Mouse (Mus musculus) midbrain, embryonic 12.5 days (tissue): Measurements from ENCODE around the gene Orc2. TPM values are rescaled to one million over a fixed set of nuclear protein-coding genes. Genes with fewer than 3 reads are reported as not detected.
A peak's percentile ranks its signal among the peaks of the same experiment; 100 is the strongest.

Experiments used
- ATAC-seq: fragments of 200-750 bp; cut with Nextera tagmentation; 2 replicates; pipeline ENCODE4 v1.8.0; 2017; ENCODE audit warnings: low read depth, moderate TSS enrichment, moderate library complexity; ENCODE audit not compliant: low FRiP score
- H3K27ac ChIP-seq: fragments of 300-500 bp; sonication (generic); replicated peaks from 2 replicates; pipeline ENCODE4 v1.5.1; 2016; ENCODE audit warnings: mild to moderate bottlenecking
- H3K27me3 ChIP-seq: fragments of 300-500 bp; sonication (generic); 2 replicates; pipeline ENCODE4 v1.6.1; 2016; ENCODE audit warnings: mild to moderate bottlenecking
- H3K36me3 ChIP-seq: fragments of 300-500 bp; sonication (generic); 2 replicates; pipeline ENCODE4 v1.6.1; 2016
- H3K4me1 ChIP-seq: fragments of 300-500 bp; sonication (generic); 2 replicates; pipeline ENCODE4 v1.6.1; 2016
- H3K4me2 ChIP-seq: fragments of 300-500 bp; sonication (generic); replicated peaks from 2 replicates; pipeline ENCODE4 v1.6.1; 2016; ENCODE audit warnings: mild to moderate bottlenecking, moderate library complexity
- H3K4me3 ChIP-seq: fragments of 300-500 bp; sonication (generic); 2 replicates; pipeline ENCODE4 v1.5.1; 2016; ENCODE audit warnings: mild to moderate bottlenecking
- H3K9ac ChIP-seq: fragments of 300-500 bp; sonication (generic); replicated peaks from 2 replicates; pipeline ENCODE4 v1.6.1; 2016; ENCODE audit warnings: mild to moderate bottlenecking, moderate library complexity
- H3K9me3 ChIP-seq: fragments of 300-500 bp; sonication (generic); 2 replicates; pipeline ENCODE4 v1.6.1; 2016; ENCODE audit warnings: mild to moderate bottlenecking
- WGBS: fragments of 180-500 bp; shearing (Covaris S2); methylation state at CpG from one replicate; pipeline ENCODE4 v1.1.7; 2016; 5-methylcytosine and 5-hydroxymethylcytosine counted together
- polyA plus RNA-seq: library from polyadenylated mRNA; unstranded; fragments of >200 nt; fragmentation: Nextera tagmentation; extraction: Ambion mirVana; gene quantifications from 2 replicates; pipeline ENCODE4 v1.2.1, GENCODE M21; 2016

Orc2 gene
- 33.3 and 35.4 TPM in 2 replicates for polyA plus RNA-seq

DNA sequence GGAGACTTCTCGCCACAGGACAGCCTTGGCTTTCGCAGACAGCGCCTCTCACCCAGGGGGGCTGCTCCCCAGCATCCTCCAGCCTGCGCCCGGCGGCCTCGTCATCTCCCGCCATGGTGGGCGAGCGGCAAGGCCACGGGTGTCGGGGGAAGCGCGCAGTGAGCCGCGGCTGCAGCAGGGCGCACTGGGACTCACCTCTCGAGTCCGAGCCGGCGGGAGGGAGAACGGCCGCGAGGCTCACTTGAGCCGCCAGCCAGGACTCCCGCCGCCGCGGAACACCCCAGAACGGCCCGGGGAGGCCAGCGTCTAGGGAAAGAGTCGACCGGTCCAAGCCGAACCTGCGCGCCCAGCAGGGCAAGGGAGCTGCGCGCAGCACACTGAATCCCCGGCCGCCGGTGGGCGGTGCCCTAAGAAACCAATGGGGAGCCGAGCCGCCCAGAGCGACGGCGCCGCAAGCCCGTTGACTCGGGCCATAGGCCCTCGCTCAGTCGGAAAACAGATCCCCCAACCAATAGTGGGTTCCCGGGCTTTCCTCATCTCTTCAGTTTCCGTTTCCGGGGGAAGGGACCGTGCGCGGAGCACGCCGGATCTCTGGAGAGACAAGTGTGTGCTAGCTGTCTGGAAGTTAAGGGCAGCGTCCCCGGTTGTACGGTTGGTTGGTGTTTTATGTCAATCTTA lies at the start of gene Orc2:
TSS of gene Orc2 (minus strand) at position 533 of the 678 bp plus-strand sequence.
- H3K36me3 ChIP-seq, result peaks cover 20% of the 10 kb centered on the region
- peaks cover 30% of the 10 kb centered on the region for H3K9me3 ChIP-seq
- peak; percentile 100 for ATAC-seq
- peak within 1 kb of the TSS; percentile 88 for H3K27ac ChIP-seq
- H3K9ac ChIP-seq, result peak within 1 kb of the TSS; percentile 95
- H3K4me3 ChIP-seq, result peak within 1 kb of the TSS; percentile 98
- H3K27me3 ChIP-seq, result no peaks in the 10 kb centered on the region
- peak within 1 kb of the TSS; percentile 72 for H3K4me2 ChIP-seq
- WGBS, result under 1% methylated on average over 64 of the region's 64 CpGs
- H3K4me1 ChIP-seq, result peaks cover 19% of the 10 kb centered on the region

DNA sequence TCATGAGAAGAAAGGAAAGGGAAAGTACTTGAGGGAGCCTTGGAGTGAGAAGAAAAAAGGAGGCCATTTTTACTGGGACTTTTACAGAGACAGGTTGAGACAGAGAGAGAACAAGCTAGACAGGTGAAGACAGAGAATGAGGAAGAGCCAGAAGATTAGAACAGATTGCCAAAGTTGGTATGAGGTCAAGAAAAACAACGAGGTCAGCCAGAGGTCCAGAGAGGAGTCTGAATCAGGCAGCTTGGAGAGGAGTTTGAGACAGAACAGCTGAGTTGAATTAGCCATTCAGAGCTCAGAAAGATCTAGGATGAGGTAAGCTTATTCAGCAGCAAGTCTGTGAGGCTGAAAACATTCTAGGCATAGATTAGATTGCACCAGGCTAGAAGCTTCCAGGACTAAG lies 36.5 kb upstream of the Orc2 start:
- H3K4me2 ChIP-seq, result no peak overlapping the region
- H3K27ac ChIP-seq, result no peak overlapping the region
- WGBS, result 85% methylated on average over 1 of the region's 1 CpGs
- no peak overlapping the region for H3K9ac ChIP-seq
- H3K36me3 ChIP-seq, result peaks cover 61% of the 10 kb centered on the region
- no peak overlapping the region for H3K4me3 ChIP-seq
- H3K27me3 ChIP-seq, result no peaks in the 10 kb centered on the region
- no peak for ATAC-seq
- H3K4me1 ChIP-seq, result no peaks in the 10 kb centered on the region
- no peaks in the 10 kb centered on the region for H3K9me3 ChIP-seq

DNA sequence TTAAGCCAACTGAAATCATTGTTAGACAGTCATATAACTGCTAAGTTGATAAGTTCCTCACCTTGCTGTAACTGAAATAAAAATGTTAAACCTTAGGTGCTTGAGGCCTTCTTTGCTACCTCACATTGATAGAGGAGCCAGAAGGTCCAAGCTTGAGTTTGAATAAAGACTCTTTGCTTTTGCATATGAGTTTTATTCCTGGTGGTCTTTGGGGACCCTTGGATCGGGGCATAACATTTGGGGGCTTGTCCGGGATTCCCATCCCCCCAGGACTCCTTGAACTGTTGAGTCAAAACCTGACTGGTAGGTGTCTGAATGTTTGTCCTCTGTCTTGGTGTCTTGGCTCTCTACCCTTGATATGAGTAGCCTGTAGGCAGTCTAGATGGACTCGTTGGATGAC lies 2.3 kb upstream of the Orc2 start:
- ATAC-seq, result no peak
- 98% methylated on average over 3 of the region's 3 CpGs for WGBS
- Histone ChIP-seq H3K27ac (no peak overlapping the region), H3K4me1 (peaks cover 19% of the 10 kb centered on the region), H3K4me3 (no peak overlapping the region), H3K9ac (no peak overlapping the region), H3K4me2 (no peak overlapping the region), H3K9me3 (peaks cover 30% of the 10 kb centered on the region), H3K36me3 (peaks cover 6% of the 10 kb centered on the region; the same call in 1 of the 2 replicates), H3K27me3 (no peaks in the 10 kb centered on the region)

GRCm38 (mm10) chr1:58503793-58504370 lies 1.0 kb downstream of the Orc2 start:
- Histone ChIP-seq H3K27me3 (no peaks in the 10 kb centered on the region), H3K36me3 (peaks cover 29% of the 10 kb centered on the region), H3K4me2 (peak overlapping the region; percentile 72), H3K4me3 (peak overlapping the region; percentile 98), H3K4me1 (peaks cover 19% of the 10 kb centered on the region), H3K9ac (peak overlapping the region; percentile 95), H3K9me3 (peaks cover 27% of the 10 kb centered on the region), H3K27ac (peak overlapping the region; percentile 88; the same call in 1 of the 2 replicates)
- no peak for ATAC-seq
- 33% methylated on average over 9 of the region's 9 CpGs for WGBS

DNA sequence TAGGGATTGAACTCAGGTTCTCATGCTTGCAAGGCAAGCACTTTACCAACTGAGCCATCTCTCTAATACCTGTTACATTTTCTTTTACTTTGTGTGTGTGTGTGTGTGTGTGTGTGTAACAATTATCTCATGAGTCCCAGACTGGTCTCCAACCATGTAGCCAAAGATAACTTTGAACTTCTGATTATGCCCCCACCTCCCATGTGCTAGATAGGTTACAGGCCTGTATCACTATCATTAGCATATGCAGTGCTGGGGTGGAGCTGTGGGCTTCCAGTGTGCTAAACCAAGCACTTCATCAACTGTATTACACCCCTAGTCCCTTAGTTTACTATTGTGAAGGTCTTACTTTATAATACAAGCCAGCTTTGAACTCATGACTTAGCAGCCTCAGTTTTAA lies 1.8 kb downstream of the Orc2 start:
- Histone ChIP-seq H3K27ac (no peak overlapping the region), H3K27me3 (no peaks in the 10 kb centered on the region), H3K4me1 (peaks cover 19% of the 10 kb centered on the region), H3K4me3 (peak overlapping the region; percentile 98; the same call in 1 of the 2 replicates), H3K4me2 (peak overlapping the region; percentile 72; the same call in 1 of the 2 replicates), H3K9me3 (peaks cover 19% of the 10 kb centered on the region), H3K36me3 (peaks cover 35% of the 10 kb centered on the region), H3K9ac (no peak overlapping the region)
- no peak for ATAC-seq

GRCm38 (mm10) chr1:58498758-58499157 lies 6.2 kb downstream of the Orc2 start:
- WGBS, result 100% methylated on average over 1 of the region's 1 CpGs
- Histone ChIP-seq H3K4me1 (peaks cover 11% of the 10 kb centered on the region), H3K9me3 (no peaks in the 10 kb centered on the region), H3K4me2 (no peak overlapping the region), H3K4me3 (no peak overlapping the region), H3K9ac (no peak overlapping the region), H3K36me3 (peaks cover 64% of the 10 kb centered on the region), H3K27me3 (no peaks in the 10 kb centered on the region), H3K27ac (no peak overlapping the region)
- ATAC-seq, result no peak

DNA sequence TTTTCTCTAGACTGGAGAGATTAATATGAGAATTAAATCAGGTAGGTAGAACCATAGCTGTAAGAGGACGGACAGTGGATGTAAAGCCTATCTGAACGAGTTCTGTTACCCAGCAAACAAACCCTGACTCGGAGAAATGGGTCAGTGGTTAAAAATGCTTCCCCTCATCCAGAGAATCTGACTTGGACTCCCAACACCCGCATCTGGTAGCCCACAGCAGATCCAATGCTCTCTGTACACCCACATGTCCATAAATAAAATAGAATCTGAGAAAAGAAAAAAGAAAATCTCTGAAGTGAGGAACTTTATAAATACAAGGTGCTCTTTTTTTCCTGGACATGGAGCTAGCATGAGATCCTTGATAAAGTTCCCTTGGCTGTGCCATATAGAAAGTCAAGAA lies 7.2 kb downstream of the Orc2 start:
- H3K9me3 ChIP-seq, result no peaks in the 10 kb centered on the region
- no peaks in the 10 kb centered on the region for H3K27me3 ChIP-seq
- ATAC-seq, result no peak
- H3K9ac ChIP-seq, result no peak overlapping the region
- peaks cover under 1% of the 10 kb centered on the region; the same call in 1 of the 2 replicates for H3K4me1 ChIP-seq
- 95% methylated on average over 4 of the region's 4 CpGs for WGBS
- H3K27ac ChIP-seq, result no peak overlapping the region
- H3K4me2 ChIP-seq, result no peak overlapping the region
- H3K36me3 ChIP-seq, result peaks cover 71% of the 10 kb centered on the region
- H3K4me3 ChIP-seq, result no peak overlapping the region

DNA sequence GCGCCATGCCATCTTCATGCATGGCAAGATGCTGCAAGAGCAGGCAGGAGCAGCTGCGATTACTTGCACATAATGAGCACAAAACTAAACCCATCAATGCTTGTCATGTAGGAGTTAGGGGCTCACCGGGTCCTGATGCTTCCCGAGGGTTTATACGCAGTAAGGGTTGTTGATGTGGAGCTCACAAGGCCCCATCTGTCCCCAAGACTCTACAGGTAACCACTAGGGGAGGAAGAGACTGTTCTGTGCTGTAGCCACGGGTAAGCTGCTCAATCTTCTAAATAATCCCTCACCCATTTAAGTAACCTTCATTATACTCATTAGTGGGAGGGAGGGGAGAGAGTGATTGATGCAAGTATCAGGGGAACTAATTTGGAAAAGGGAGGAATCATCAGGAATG lies 9.3 kb downstream of the Orc2 start:
- no peaks in the 10 kb centered on the region for H3K4me1 ChIP-seq
- peaks cover 87% of the 10 kb centered on the region for H3K36me3 ChIP-seq
- H3K27ac ChIP-seq, result no peak overlapping the region
- H3K4me3 ChIP-seq, result no peak overlapping the region
- H3K27me3 ChIP-seq, result no peaks in the 10 kb centered on the region
- ATAC-seq, result no peak
- H3K9ac ChIP-seq, result no peak overlapping the region
- H3K9me3 ChIP-seq, result no peaks in the 10 kb centered on the region
- WGBS, result 94% methylated on average over 6 of the region's 6 CpGs
- H3K4me2 ChIP-seq, result no peak overlapping the region

- H3K36me3 ChIP-seq, result peaks cover 78% of the 10 kb centered on the region
- H3K4me3 ChIP-seq, result no peak overlapping the region
- H3K9ac ChIP-seq, result no peak overlapping the region
- H3K9me3 ChIP-seq, result no peaks in the 10 kb centered on the region
- no peaks in the 10 kb centered on the region for H3K4me1 ChIP-seq
- ATAC-seq, result no peak
- H3K27me3 ChIP-seq, result no peaks in the 10 kb centered on the region
- no peak overlapping the region for H3K4me2 ChIP-seq
- H3K27ac ChIP-seq, result no peak overlapping the region
- 93% methylated on average over 4 of the region's 4 CpGs for WGBS
Measured at GRCm38 (mm10) chr1:58482647-58483046, 22.3 kb downstream of the Orc2 start.

DNA sequence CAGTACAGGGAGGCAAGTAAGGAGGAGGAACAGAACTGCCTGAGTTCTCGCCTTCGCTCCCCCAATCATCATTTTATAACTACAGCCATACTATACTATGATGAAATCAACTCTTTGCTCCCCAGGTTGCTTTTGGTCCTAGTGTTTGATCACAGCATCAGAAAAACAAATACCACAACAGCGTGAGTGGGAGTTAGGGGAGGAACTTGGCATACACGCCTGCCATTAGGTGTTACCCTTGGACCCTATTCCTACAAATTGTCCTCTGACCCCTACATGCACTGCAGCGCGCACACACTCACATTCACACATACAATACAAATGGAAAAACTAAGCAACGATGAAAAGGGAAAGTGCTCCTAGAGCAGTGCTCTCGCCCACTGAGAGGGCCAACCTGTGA lies 29.2 kb downstream of the Orc2 start:
- Histone ChIP-seq H3K4me3 (no peak overlapping the region), H3K4me1 (no peaks in the 10 kb centered on the region), H3K36me3 (peaks cover 79% of the 10 kb centered on the region), H3K4me2 (no peak overlapping the region), H3K27me3 (no peaks in the 10 kb centered on the region), H3K27ac (no peak overlapping the region), H3K9me3 (no peaks in the 10 kb centered on the region), H3K9ac (no peak overlapping the region)
- 96% methylated on average over 8 of the region's 8 CpGs for WGBS
- ATAC-seq, result no peak

DNA sequence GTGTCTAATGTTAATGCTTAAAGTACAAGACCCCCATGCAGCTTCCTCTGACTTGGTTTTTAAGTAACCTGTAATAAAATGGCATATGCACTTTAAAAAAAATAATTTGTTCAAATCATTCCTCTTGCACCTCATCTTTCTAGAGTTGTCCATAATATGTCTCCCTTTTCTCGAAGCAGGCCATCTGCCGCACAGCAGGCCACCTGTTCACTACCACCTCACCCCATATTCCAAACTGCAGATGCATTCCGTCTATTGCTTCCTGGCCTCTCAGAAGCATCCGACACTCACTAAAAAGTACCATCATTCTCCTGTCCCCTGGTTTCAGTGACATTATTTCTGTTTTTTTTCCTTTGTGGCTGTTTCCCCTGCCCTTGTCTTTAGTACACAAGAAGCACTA lies 39.3 kb downstream of the Orc2 start:
- 89% methylated on average over 4 of the region's 4 CpGs for WGBS
- H3K4me2 ChIP-seq, result no peak overlapping the region
- H3K4me3 ChIP-seq, result no peak overlapping the region
- H3K27me3 ChIP-seq, result no peaks in the 10 kb centered on the region
- H3K36me3 ChIP-seq, result peaks cover 79% of the 10 kb centered on the region
- ATAC-seq, result no peak
- no peak overlapping the region for H3K9ac ChIP-seq
- no peaks in the 10 kb centered on the region for H3K9me3 ChIP-seq
- no peak overlapping the region for H3K27ac ChIP-seq
- no peaks in the 10 kb centered on the region for H3K4me1 ChIP-seq

GRCm38 (mm10) chr1:58465042-58465441 lies 39.9 kb downstream of the Orc2 start:
- Histone ChIP-seq H3K27ac (no peak overlapping the region), H3K4me3 (no peak overlapping the region), H3K4me1 (no peaks in the 10 kb centered on the region), H3K9me3 (no peaks in the 10 kb centered on the region), H3K9ac (no peak overlapping the region), H3K36me3 (peaks cover 78% of the 10 kb centered on the region), H3K27me3 (no peaks in the 10 kb centered on the region), H3K4me2 (no peak overlapping the region)
- 92% methylated on average over 4 of the region's 4 CpGs for WGBS
- no peak for ATAC-seq
